In the genomic region with DNA sequence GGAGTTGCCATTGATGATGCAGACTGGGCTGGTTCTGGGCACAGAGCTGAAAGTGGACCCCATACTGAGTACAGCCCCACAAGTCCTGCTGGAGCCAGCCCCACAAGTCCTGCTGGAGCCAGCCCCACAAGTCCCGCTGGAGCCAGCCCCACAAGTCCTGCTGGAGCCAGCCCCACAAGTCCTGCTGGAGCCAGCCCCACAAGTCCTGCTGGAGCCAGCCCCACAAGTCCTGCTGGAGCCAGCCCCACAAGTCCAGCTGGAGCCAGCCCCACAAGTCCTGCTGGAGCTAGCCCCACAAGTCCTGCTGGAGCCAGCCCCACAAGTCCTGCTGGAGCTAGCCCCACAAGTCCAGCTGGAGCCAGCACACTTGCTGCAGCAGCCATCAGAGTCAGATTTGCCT, we compare ENCODE assay signal across 4 mouse cellular contexts. TPM values are rescaled to one million over a fixed set of nuclear protein-coding genes. Genes with fewer than 3 reads are reported as not detected.
"Had no signal": no experiment of that assay in that cellular context is flagged by ENCODE, and none has a peak within 500 bp of the region (broad histone marks: within the 10 kb centered on the region; RNA-seq: fewer than 3 reads in every experiment).

No protein-coding gene starts in this region.

RNA-seq across cellular contexts. Expression of a gene that starts 8.0 kb away (rescaled TPM):
- total RNA-seq: liver, adult 2 months; midbrain, postnatal 0 days had no signal

RNA-seq across cellular contexts. Expression of a gene that starts 22.1 kb away (rescaled TPM):
- total RNA-seq: left cerebral cortex, postnatal 36 days; megakaryocyte progenitor cell, adult 5-6 weeks; midbrain, postnatal 0 days had no signal
